Mouse (Mus musculus) WW6 (cell line): ENCODE results near the gene Safb.

ENCODE experiments used
- DNase-seq: peaks from one replicate; pipeline ENCODE4 v3.0.0-alpha.2; 2013; ENCODE audit warnings: low read depth, low spot score

Gene Safb

GRCm38 (mm10) chr17:56643237-56643636 is 58.6 kb downstream of the Safb start:
- no peak for DNase-seq

- no peak for DNase-seq
Measured at GRCm38 (mm10) chr17:56647546-56647945, 62.9 kb downstream of the Safb start.

DNA sequence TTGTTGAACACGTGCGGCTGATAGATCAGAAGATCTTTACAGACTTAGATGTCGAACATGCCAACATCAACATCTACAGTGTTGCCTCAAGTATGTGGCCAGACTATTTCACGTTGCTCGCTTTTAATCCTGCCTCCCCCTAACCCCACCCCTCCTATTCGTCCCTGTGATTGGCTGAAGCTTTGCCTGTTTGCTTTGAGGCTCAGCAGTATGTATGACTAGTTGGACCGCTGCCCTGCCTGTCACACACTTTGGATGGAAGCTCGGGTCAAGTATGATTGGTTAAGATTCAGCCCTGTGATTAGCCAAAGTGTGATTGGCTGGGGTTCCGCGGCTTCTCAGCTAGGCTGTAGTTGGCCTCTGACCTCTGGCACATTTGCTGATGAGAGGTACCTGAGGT is 67.2 kb downstream of the Safb start:
- DNase-seq, result peak; percentile 74

- DNase-seq, result no peak
Measured at GRCm38 (mm10) chr17:56654771-56655170, 70.1 kb downstream of the Safb start.

DNA sequence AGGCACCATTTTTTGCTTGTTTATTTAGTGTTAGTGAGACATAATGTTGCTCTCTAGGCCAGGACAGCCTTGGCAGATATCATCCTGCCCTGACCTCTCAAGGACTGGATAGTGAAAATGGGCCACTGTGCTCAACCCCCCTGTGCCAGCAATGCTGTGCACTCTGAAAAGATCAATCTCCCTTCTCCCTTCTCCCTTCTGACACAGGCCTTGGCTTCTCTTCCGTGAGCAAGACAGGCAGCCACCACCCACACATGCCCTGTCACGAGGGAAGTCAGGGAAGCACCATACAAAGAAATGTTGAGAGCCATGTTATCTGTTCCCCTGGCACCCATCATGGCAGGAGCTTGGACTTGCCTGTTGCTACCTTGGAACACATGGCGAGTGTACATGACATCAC is 70.7 kb downstream of the Safb start:
- no peak for DNase-seq
